Mouse (Mus musculus): ENCODE data around the gene Tead3.
"Not testable (repeated sequence)": the region's sequence is repeated elsewhere in the genome, so short reads cannot be mapped to it uniquely, and the experiment has no call there.

The Tead3 gene

GRCm38 (mm10) chr17:28329503-28330231 lies 20.9 kb downstream of the Tead3 start:
- peak; percentile 28 for DNase-seq (ENCODE audit: low spot score)

- DNase-seq (ENCODE audit: low spot score): no peak
Observed at GRCm38 (mm10) chr17:28328946-28329345, 21.7 kb downstream of the Tead3 start.

GRCm38 (mm10) chr17:28328366-28328928 lies 22.2 kb downstream of the Tead3 start, which contains the start of gene Rpl10a:
Rpl10a (plus strand) TSS chr17:28328471.
- peak; percentile 97 for DNase-seq (ENCODE audit: low spot score)

GRCm38 (mm10) chr17:28327673-28328325 lies 22.8 kb downstream of the Tead3 start:
- no peak for DNase-seq (ENCODE audit: low spot score)

GRCm38 (mm10) chr17:28326951-28327350 lies 23.7 kb downstream of the Tead3 start:
- no peak for DNase-seq (ENCODE audit: low spot score)

- no peak for DNase-seq (ENCODE audit: low spot score)
Observed at GRCm38 (mm10) chr17:28325751-28326150, 24.9 kb downstream of the Tead3 start.

GRCm38 (mm10) chr17:28324416-28324815 lies 26.2 kb downstream of the Tead3 start:
- not testable (repeated sequence) for DNase-seq (ENCODE audit: low spot score)

- DNase-seq (ENCODE audit: low spot score): no peak
Observed at GRCm38 (mm10) chr17:28323786-28324185, 26.8 kb downstream of the Tead3 start.

- DNase-seq (ENCODE audit: low spot score): no peak
Observed at GRCm38 (mm10) chr17:28321700-28322099, 28.9 kb downstream of the Tead3 start.

GRCm38 (mm10) chr17:28317725-28318124 lies 32.9 kb downstream of the Tead3 start:
- DNase-seq (ENCODE audit: low spot score): no peak

GRCm38 (mm10) chr17:28317091-28317490 lies 33.5 kb downstream of the Tead3 start:
- DNase-seq (ENCODE audit: low spot score): no peak

- no peak for DNase-seq (ENCODE audit: low spot score)
Observed at GRCm38 (mm10) chr17:28316476-28316875, 34.1 kb downstream of the Tead3 start.

- DNase-seq (ENCODE audit: low spot score): no peak
Observed at GRCm38 (mm10) chr17:28315611-28316160, 34.9 kb downstream of the Tead3 start.

- DNase-seq (ENCODE audit: low spot score): no peak
Observed at GRCm38 (mm10) chr17:28313880-28314225, 36.8 kb downstream of the Tead3 start.

GRCm38 (mm10) chr17:28313212-28313879 lies 37.3 kb downstream of the Tead3 start, which contains the start of gene Fance:
Fance (plus strand) TSS chr17:28313519.
- peak; percentile 100 for DNase-seq (ENCODE audit: low spot score)

GRCm38 (mm10) chr17:28312232-28313211 lies 38.1 kb downstream of the Tead3 start:
- no peak for DNase-seq (ENCODE audit: low spot score)

- DNase-seq (ENCODE audit: low spot score): no peak
Observed at GRCm38 (mm10) chr17:28311366-28312132, 39.1 kb downstream of the Tead3 start.

- no peak for DNase-seq (ENCODE audit: low spot score)
Observed at GRCm38 (mm10) chr17:28310831-28311230, 39.8 kb downstream of the Tead3 start.

GRCm38 (mm10) chr17:28308297-28309195 lies 42.1 kb downstream of the Tead3 start:
- peak; percentile 97 for DNase-seq (ENCODE audit: low spot score)

All from embryo, embryonic 10.5 days (tissue).